Mouse (Mus musculus): Measurements from ENCODE around the gene Ppp2r3a. TPM values are rescaled to one million over a fixed set of nuclear protein-coding genes. Genes with fewer than 3 reads are reported as not detected.
A peak's percentile ranks its signal among the peaks of the same experiment; 100 is the strongest.

Ppp2r3a gene
- polyA plus RNA-seq, 1 experiment from 2014 or later: 16.4 TPM

DNA sequence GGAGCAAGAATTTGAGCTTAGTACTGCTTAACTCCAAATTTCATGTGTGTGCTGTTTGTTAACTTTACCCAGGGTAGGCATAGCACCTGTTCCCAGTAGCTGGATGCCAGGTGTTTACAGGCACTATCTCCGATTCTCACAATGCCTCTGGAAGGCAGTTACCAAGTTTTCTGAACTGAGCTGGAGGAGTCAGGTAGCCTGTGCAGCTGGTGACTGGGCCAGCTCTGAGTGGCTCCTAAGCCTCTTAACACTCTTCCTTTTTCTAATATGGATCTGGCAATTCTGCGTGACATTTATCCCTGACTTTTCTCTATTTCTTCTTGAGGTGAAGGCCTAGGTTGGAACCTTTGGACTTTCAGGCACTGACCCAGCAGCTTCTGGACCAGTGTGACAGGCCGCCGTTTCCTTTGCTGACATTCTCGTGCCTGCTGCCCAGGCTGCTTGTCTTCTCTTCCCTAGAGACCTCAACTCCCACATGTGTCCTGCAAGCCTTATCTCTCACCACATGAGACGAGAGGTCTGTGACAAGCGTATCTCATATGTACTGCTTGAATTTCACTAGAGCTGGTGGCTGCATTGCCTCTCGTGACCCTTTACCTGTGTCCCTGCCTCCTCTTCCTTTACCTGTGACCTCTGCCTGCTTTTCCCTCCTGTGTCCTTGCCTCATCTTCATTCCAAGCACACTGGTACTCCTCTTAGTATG, 137.3 kb downstream of the Ppp2r3a start:
- Histone ChIP-seq H3K4me1 (peaks cover 15% of the 10 kb centered on the region), H3K9me3 (replicated peaks) (no peaks in the 10 kb centered on the region), H3K27me3 (no peaks in the 10 kb centered on the region), H3K4me2 (no peak overlapping the region), H3K27ac (no peak overlapping the region), H3K4me3 (replicated peaks) (no peak overlapping the region), H3K36me3 (peaks cover 23% of the 10 kb centered on the region), H3K9ac (no peak overlapping the region)
- WGBS: 67% methylated on average over 8 of the region's 8 CpGs
- ATAC-seq (replicated peaks; ENCODE audit: low FRiP score): no peak

DNA sequence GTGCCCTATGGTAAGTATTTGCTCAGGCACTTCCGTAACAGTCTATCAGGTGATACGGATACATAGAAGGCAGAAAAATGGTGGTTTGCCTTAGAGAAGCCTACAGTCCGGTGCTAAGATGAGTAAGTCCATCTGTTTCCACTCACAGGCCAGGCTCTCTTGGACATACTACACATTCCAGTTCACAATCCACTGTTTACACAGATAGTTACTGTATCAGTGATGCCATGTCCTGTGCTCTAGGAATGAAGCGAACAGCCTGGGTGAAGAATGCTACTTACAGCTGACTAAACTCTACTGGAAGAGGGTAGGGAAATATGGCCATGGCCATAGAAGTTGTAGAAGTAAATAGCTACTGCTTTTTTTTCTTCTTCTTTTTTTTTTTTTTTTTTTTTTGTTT, 138.3 kb downstream of the Ppp2r3a start:
- Histone ChIP-seq H3K4me2 (no peak overlapping the region), H3K9me3 (replicated peaks) (no peaks in the 10 kb centered on the region), H3K27me3 (no peaks in the 10 kb centered on the region), H3K27ac (no peak overlapping the region), H3K9ac (no peak overlapping the region), H3K36me3 (peaks cover 27% of the 10 kb centered on the region), H3K4me1 (peaks cover 15% of the 10 kb centered on the region), H3K4me3 (replicated peaks) (no peak overlapping the region)
- ATAC-seq (replicated peaks; ENCODE audit: low FRiP score): no peak
- WGBS: 78% methylated on average over 4 of the region's 4 CpGs

DNA sequence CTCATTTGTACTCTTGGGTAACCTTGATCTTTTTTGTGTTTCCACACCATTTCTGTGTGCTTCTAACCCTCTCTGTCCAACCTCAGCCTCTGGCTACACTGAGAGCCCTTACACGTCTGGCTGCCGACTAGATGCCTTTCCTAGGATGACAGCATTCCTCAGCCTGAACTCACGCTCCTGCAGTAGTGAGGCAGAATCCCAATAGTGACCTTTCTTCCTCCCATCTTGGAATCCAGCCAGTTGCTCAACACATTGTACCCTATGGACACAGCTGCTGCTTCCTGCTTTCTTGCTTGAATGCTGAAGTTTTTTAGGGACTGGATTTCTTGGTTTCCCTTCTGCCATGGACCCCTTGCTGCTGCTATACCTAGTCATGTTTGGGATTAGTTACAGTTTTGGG, 141.6 kb downstream of the Ppp2r3a start:
- Histone ChIP-seq H3K27ac (peak overlapping the region; percentile 46), H3K27me3 (no peaks in the 10 kb centered on the region), H3K9ac (no peak overlapping the region), H3K4me1 (peaks cover 15% of the 10 kb centered on the region), H3K4me3 (replicated peaks) (no peak overlapping the region), H3K4me2 (no peak overlapping the region), H3K9me3 (replicated peaks) (no peaks in the 10 kb centered on the region), H3K36me3 (peaks cover 42% of the 10 kb centered on the region)
- WGBS: 19% methylated on average over 3 of the region's 3 CpGs
- peak; percentile 73 for ATAC-seq (replicated peaks; ENCODE audit: low FRiP score)

DNA sequence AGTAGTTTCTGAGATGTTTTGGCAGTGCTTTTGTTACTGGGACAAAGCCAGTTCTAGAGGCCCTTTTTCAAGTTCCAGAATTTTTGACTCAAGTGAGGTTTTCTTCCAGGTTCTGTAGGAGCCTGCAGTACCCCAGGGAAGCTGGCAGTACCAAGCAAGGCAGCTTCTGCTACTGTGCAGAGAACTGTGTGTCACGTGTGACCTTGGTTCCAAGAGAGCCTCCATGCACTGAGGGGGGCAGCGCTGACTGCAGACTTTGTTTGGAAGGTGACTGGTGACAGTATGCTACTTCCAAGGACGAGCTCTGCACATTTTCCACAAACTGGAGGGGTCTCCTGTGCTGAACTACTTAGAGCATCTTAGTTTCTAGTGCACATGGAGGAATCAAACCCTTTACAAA, 144.2 kb downstream of the Ppp2r3a start:
- H3K4me3 ChIP-seq (replicated peaks): no peak overlapping the region
- H3K4me2 ChIP-seq: no peak overlapping the region
- no peak overlapping the region for H3K27ac ChIP-seq
- H3K4me1 ChIP-seq: peaks cover 15% of the 10 kb centered on the region
- 88% methylated on average over 3 of the region's 3 CpGs for WGBS
- peaks cover 47% of the 10 kb centered on the region for H3K36me3 ChIP-seq
- no peak for ATAC-seq (replicated peaks; ENCODE audit: low FRiP score)
- H3K9ac ChIP-seq: no peak overlapping the region
- H3K9me3 ChIP-seq (replicated peaks): no peaks in the 10 kb centered on the region
- H3K27me3 ChIP-seq: no peaks in the 10 kb centered on the region

DNA sequence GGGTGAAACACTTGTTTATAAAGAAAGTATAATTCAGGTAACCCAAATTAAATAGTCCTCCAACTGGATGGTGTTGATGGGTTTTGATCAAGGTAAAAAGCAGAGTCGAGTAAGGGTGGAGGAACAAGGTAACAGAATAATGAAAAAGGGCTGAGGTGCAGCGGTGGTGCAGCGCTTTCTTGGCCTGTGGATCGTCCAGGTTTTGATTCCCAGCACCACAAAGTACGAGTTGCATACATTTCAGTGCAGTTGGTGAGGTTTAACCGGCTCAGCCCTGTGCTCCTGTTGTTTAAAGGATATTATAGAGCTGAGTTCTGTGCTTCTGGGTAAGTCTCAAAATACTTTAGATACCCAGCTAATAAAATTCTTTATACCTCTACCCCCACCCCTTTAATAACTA, 145.9 kb downstream of the Ppp2r3a start:
- Histone ChIP-seq H3K36me3 (peaks cover 57% of the 10 kb centered on the region), H3K9me3 (replicated peaks) (no peaks in the 10 kb centered on the region), H3K9ac (no peak overlapping the region), H3K4me1 (peaks cover 14% of the 10 kb centered on the region), H3K4me2 (no peak overlapping the region), H3K27ac (no peak overlapping the region), H3K4me3 (replicated peaks) (no peak overlapping the region), H3K27me3 (no peaks in the 10 kb centered on the region)
- no peak for ATAC-seq (replicated peaks; ENCODE audit: low FRiP score)
- 92% methylated on average over 6 of the region's 6 CpGs for WGBS

DNA sequence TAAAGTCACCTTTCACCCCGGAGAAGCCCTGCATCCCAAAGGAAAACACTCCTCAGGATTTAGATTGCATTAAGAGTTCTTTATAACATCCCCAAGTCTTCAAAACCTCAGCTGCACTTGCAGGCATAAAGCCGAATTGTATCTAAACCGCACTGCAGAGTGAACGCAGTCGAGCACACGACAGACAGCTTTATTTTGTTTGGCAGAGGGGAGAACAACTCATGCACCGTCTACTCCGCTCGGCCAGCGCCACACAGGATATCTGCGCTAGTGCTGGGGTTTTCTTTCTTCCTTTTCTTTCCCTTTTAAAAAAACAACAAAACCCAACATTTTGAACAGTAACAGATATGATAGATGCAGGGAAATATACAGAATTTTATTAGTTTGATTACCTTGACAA, 146.7 kb downstream of the Ppp2r3a start:
- WGBS: 66% methylated on average over 11 of the region's 11 CpGs
- H3K4me3 ChIP-seq (replicated peaks): no peak overlapping the region
- no peak overlapping the region for H3K9ac ChIP-seq
- H3K36me3 ChIP-seq: peaks cover 62% of the 10 kb centered on the region
- H3K4me2 ChIP-seq: no peak overlapping the region
- no peak for ATAC-seq (replicated peaks; ENCODE audit: low FRiP score)
- H3K9me3 ChIP-seq (replicated peaks): no peaks in the 10 kb centered on the region
- H3K27me3 ChIP-seq: no peaks in the 10 kb centered on the region
- H3K27ac ChIP-seq: no peak overlapping the region
- peaks cover 8% of the 10 kb centered on the region for H3K4me1 ChIP-seq

DNA sequence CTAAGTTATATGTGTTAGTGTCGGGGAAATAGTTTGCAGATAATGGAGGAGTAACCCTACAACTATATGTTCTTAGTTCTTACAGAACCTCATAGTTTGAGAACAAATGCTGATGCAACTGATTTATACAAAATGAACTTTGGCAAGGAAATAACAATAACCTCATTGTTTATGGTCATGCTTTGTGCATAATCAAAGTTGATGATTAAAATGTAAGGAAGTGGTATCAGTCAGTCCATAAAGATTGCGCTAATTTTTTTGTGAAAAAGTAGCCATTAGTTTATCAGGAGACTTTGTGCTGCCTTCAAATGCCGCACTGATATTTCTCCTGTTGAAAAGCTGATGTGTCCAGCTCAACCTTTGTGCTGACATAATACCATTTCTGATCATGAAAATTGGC, 149.3 kb downstream of the Ppp2r3a start:
- Histone ChIP-seq H3K27ac (no peak overlapping the region), H3K27me3 (no peaks in the 10 kb centered on the region), H3K9me3 (replicated peaks) (peaks cover 2% of the 10 kb centered on the region; the same call in 1 of the 2 replicates), H3K4me2 (no peak overlapping the region), H3K36me3 (peaks cover 54% of the 10 kb centered on the region), H3K4me1 (0 out of 2 replicates have a peak, but pooled peaks cover 3% of the 10 kb centered on the region), H3K9ac (no peak overlapping the region), H3K4me3 (replicated peaks) (no peak overlapping the region)
- no peak for ATAC-seq (replicated peaks; ENCODE audit: low FRiP score)
- 88% methylated on average over 3 of the region's 3 CpGs for WGBS

DNA sequence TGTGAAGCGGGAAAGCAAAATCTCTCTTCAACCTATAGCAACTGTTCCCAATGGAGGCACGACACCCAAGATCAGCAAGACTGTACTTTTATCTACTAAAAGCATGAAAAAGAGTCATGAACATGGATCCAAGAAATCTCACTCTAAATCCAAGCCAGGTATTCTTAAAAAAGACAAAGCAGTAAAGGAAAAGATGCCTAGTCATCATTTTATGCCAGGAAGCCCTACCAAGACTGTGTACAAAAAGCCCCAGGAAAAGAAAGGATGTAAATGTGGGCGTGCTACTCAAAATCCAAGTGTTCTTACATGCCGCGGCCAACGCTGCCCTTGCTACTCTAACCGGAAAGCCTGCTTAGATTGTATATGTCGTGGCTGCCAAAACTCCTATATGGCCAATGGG, 150.0 kb downstream of the Ppp2r3a start:
- 94% methylated on average over 8 of the region's 8 CpGs for WGBS
- H3K4me2 ChIP-seq: no peak overlapping the region
- no peak overlapping the region for H3K9ac ChIP-seq
- no peak overlapping the region for H3K27ac ChIP-seq
- H3K4me3 ChIP-seq (replicated peaks): no peak overlapping the region
- no peak for ATAC-seq (replicated peaks; ENCODE audit: low FRiP score)
- peaks cover 52% of the 10 kb centered on the region for H3K36me3 ChIP-seq
- H3K4me1 ChIP-seq: 0 out of 2 replicates have a peak, but pooled peaks cover 3% of the 10 kb centered on the region
- peaks cover 5% of the 10 kb centered on the region; the same call in 1 of the 2 replicates for H3K9me3 ChIP-seq (replicated peaks)
- no peaks in the 10 kb centered on the region for H3K27me3 ChIP-seq

DNA sequence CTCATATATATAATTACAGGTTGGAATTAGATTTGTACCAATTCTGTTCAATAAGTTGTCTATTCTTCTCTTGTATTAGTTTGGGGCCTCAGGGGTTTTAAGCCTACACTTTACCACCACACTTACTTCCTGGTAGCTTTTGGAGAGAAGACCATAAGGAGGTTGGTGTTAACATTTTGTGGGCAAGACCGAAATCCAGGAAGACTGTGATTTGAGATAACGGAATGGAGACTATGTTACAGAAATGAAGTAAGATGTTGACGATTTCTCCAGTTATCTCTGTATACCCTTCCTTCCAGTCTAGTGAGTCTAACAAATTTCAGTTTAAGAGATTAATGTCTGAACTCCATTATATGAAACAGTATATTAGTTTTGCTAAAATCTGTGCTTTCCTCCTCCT, 151.4 kb downstream of the Ppp2r3a start:
- Histone ChIP-seq H3K27ac (no peak overlapping the region), H3K36me3 (peaks cover 42% of the 10 kb centered on the region), H3K9ac (no peak overlapping the region), H3K4me3 (replicated peaks) (no peak overlapping the region), H3K4me1 (0 out of 2 replicates have a peak, but pooled peaks cover 3% of the 10 kb centered on the region), H3K27me3 (no peaks in the 10 kb centered on the region), H3K4me2 (no peak overlapping the region), H3K9me3 (replicated peaks) (peaks cover 5% of the 10 kb centered on the region; the same call in 1 of the 2 replicates)
- ATAC-seq (replicated peaks; ENCODE audit: low FRiP score): no peak
- WGBS: 87% methylated on average over 3 of the region's 3 CpGs

DNA sequence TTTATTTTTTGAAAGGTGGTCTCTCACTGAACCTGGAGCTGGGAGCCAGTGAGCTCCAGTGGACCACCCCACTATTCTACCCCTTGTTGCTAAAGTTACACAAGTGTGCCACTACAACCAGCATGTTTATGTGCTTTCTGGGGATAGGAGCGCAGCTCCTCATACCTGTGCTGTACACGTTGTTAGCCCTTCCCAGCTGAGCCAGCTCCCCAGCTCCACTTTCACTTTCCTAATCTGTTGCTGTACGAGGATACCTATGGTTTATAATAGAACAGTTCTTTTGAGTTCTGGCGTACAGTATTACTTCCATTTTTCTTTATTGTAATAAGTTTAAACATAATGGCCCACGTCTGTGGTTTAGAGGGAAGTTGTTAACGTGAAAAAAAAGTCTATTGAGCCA, 152.2 kb downstream of the Ppp2r3a start:
- Histone ChIP-seq H3K27me3 (no peaks in the 10 kb centered on the region), H3K27ac (no peak overlapping the region), H3K4me3 (replicated peaks) (no peak overlapping the region), H3K9me3 (replicated peaks) (peaks cover 5% of the 10 kb centered on the region; the same call in 1 of the 2 replicates), H3K4me2 (no peak overlapping the region), H3K4me1 (no peaks in the 10 kb centered on the region), H3K9ac (no peak overlapping the region), H3K36me3 (peaks cover 38% of the 10 kb centered on the region)
- 83% methylated on average over 6 of the region's 6 CpGs for WGBS
- no peak for ATAC-seq (replicated peaks; ENCODE audit: low FRiP score)

DNA sequence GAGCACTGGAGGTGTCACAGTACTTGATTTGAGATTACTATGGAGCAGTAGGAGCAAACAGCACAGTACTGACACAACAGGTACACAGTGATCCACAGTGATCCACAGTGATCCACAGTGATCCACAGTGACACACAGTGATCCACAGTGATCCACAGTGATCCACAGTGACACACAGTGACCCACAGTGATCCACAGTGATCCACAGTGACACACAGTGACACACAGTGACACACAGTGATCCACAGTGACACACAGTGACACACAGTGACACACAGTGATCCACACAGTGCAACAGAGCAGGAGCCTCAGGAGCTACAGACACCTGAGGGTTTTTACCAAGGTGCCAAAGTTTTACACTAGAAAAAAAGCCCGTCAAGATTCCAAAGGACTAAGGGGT, 154.1 kb downstream of the Ppp2r3a start:
- H3K27ac ChIP-seq: no peak overlapping the region
- H3K4me3 ChIP-seq (replicated peaks): no peak overlapping the region
- peaks cover 5% of the 10 kb centered on the region; the same call in 1 of the 2 replicates for H3K9me3 ChIP-seq (replicated peaks)
- H3K27me3 ChIP-seq: no peaks in the 10 kb centered on the region
- H3K4me2 ChIP-seq: no peak overlapping the region
- ATAC-seq (replicated peaks; ENCODE audit: low FRiP score): no peak
- peaks cover 39% of the 10 kb centered on the region for H3K36me3 ChIP-seq
- 85% methylated on average over 1 of the region's 1 CpGs for WGBS
- H3K4me1 ChIP-seq: no peaks in the 10 kb centered on the region
- H3K9ac ChIP-seq: no peak overlapping the region

DNA sequence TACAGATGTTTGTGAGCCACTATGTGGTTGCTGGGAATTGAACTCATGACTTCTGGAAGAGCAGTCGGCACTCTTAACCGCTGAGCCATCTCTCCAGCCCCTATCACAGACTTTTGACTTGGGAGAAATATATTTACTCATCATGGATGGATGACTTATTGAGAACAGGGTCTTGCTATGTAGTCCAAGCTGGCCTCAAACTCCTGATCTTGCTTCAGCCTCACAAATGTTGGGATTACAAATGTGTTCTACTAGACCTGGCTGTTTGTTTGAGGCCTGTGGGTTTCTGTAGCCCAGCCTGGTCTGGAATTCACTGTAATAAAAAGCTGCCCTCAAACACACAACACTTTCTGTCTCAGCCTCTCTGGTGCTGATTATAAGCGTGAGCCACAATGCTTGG, 155.1 kb downstream of the Ppp2r3a start:
- Histone ChIP-seq H3K27ac (no peak overlapping the region), H3K9me3 (replicated peaks) (peaks cover 5% of the 10 kb centered on the region; the same call in 1 of the 2 replicates), H3K4me3 (replicated peaks) (no peak overlapping the region), H3K27me3 (no peaks in the 10 kb centered on the region), H3K4me1 (no peaks in the 10 kb centered on the region), H3K4me2 (no peak overlapping the region), H3K9ac (no peak overlapping the region), H3K36me3 (peaks cover 29% of the 10 kb centered on the region)
- WGBS: 96% methylated on average over 3 of the region's 3 CpGs
- ATAC-seq (replicated peaks; ENCODE audit: low FRiP score): no peak

DNA sequence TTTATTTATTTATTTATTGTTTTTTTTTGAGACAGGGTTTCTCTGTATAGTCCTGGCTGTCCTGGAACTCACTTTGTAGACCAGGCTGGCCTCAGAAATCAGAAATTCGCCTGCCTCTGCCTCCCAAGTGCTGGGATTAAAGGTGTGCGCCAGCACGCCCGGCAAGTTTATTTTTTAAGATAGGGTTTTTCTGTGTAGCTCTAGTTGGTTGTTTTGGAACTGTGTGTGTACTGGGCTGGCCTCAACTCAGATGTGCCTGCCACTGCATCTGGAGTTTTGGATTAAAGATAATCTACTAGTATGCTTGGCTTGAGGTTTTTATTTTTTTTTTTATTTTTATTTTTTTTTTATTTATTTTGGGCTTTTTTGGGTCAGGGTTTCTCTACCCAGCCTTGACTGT, 156.2 kb downstream of the Ppp2r3a start:
- Histone ChIP-seq H3K9ac (no peak overlapping the region), H3K27me3 (no peaks in the 10 kb centered on the region), H3K27ac (no peak overlapping the region), H3K9me3 (replicated peaks) (peaks cover 5% of the 10 kb centered on the region; the same call in 1 of the 2 replicates), H3K4me3 (replicated peaks) (no peak overlapping the region), H3K4me2 (no peak overlapping the region), H3K4me1 (no peaks in the 10 kb centered on the region), H3K36me3 (peaks cover 19% of the 10 kb centered on the region)
- ATAC-seq (replicated peaks; ENCODE audit: low FRiP score): no peak
- WGBS: 91% methylated on average over 4 of the region's 4 CpGs
